Mouse (Mus musculus): ENCODE measurements at regions not wholly inside any gene's neighbourhood (a gene's known extent, or its start where the extent isn't known, plus 50 kb on each side); places are given as distances from the start of the nearest gene placed in this dataset.

DNA sequence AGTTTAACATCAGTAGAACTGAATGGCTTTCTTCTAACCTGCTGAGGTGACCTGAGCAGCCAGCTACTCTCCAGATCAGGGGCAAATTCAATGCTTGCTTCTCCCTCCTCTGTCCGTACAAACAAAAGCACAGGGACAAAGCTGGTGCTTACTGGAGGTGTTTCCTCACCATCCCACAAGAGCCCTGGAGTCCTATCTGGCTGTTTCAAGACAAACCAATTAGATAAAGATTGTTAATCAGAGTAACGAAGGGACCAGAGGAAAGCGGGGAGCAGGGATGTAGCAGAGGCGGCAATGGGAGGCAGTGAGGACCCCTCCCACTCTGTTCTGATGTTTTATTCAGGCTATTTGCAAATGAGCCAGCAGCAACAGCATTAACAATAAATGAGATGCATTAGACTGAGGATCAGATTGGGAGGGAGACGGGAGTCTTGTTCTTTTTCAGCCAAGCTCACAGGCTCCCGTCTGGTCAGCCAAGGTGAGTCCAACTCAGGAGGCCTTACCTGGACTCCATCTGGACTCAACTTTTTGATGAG, 418.0 kb upstream of the Gm6657 start:
- no peak for DNase-seq (ENCODE audit: low read depth, low spot score)

GRCm38 (mm10) chr12:77776755-77777154, 417.3 kb upstream of the Gm6657 start:
- no peak for DNase-seq (ENCODE audit: low read depth, low spot score)

GRCm38 (mm10) chr12:77780885-77781698, 412.9 kb upstream of the Gm6657 start:
- peak; percentile 88 for DNase-seq (ENCODE audit: low read depth, low spot score)

- no peak for DNase-seq (ENCODE audit: low read depth, low spot score)
These were observed 410.1 kb upstream of the Gm6657 start for GRCm38 (mm10) chr12:77783909-77784308.

DNA sequence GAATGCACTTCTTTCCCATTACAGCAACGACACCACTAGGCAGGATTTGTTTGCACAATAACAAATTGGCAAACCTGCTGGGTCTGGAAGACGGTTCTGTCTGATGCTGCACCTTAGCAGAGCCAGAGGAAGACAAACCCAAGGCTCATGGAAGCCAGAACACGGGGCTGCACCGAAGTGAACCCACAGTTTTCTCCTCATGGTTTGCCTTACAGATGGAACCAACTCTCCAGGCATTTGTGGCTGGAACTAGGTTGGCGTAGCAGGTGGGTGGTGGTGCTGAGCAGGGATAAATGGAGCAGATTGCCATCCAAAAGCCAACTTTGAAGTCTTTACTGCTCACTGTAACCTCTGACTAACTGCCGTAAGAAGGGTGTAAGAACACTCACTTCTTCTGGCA, 408.4 kb upstream of the Gm6657 start:
- peak; percentile 80 for DNase-seq (ENCODE audit: low read depth, low spot score)

DNA sequence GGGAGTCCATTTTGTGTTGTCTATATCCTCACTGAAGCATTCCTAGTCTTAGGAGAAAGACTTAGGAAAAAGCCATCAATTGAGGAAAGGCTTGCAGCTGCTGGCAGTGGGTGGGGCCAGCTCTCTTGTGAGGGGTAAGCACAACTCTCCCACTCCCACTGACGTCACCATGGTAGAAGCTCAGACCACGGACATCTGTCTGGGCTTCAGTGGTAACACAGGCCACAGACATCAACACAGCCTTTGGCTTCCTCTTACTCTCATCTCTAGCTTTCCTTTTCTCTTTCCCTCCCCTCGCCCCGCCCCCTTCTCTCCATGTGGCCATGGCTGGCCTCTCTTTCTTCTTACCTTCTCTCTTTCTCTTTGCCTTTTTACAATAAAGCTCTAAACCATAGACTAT, 407.4 kb upstream of the Gm6657 start:
- no peak for DNase-seq (ENCODE audit: low read depth, low spot score)

DNA sequence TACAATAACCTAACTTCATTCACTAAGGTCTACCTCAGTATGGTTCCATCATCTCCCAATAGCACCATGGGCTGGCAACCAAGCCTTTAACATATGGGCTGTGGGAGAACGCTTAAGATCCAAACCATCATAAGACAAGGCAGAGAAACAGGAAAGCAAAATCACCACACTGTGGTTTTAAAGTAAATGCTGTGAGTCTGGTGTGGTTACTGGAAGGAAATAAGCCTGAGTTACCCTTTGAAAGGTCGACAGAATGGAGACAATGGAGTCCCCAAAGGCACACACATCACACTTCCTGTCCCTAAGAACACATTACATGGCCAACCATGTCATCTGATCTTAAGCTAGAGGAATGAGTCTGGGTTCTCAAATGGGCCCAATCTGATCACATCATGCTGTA, 405.8 kb upstream of the Gm6657 start:
- DNase-seq (ENCODE audit: low read depth, low spot score): peak; percentile 67

DNA sequence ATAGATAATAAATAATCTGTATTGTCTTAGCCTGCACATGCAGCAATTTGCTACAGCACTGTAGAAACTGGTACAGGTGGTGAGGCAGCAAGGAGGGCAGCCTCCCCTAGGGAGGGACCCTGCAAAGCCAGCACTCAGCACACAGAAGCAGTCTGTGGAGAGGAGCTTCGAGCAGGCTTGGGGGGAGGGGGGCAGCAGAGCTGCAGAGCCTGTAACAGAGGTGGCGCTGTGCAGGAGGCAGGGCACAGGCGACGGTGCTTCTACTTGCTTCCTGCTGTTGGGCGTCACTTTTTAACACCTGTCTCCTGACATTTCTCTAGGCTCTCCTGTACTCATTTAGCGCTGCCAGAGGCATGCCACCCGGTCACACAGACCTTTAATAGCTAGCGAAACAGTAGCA, 404.6 kb upstream of the Gm6657 start:
- peak; percentile 71 for DNase-seq (ENCODE audit: low read depth, low spot score)

DNA sequence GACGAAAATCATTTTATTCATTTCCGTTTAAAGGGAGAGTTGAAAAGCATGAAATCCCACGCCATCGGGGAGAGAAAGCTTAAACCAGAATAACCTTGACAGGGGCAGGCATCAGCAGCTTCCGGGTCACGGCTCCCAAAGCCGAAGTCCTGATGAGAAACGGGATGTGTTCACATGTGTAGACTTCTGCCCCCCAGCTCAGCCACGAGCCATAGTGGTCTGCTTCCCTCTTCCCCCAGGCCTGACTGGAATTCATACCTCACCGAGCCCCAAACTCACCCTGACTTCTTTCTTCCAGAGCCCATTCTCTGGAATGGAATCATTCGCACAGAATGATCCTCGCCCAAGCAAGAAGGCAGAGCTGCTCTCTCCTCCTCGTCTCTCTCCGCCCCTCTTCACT, 404.2 kb upstream of the Gm6657 start:
- DNase-seq (ENCODE audit: low read depth, low spot score): no peak

DNA sequence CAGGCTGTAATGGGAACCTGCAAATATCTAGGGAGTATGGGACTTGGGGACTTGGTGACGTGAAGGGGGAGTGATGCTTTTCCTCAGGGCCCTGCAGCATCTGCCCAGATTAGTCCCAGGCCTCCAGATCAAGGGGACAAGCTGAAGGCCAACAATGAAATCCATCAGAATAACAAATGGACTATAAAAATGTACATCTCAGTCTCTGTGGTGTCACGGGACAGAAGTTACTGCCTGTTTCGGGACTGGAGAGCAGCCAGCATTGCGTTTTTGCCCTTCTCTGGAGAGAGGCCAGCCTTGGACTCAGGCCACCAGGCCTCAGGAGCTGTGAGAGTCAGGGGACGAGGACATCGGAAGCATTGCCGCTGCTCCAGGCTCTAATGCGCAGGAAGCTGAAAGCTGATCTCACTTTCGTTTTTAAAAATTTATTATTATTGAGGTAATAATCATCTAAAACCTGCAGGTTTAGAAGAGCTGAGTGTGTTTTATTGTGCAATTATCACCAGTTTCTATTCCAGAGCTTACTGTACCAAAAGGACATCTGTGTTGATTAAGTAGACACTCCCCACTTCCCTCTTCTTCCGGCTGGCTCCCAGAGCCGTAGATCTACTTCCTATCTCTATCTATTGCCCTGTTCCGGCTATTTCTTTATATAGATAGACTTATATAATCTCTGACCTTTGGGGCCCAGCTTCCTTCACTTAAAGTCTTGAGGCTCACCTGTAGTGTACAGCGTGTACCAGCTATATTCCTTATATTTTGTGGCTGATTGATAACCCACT, 403.0 kb upstream of the Gm6657 start:
- DNase-seq (ENCODE audit: low read depth, low spot score): peak; percentile 47

GRCm38 (mm10) chr12:77798516-77798915, 395.5 kb upstream of the Gm6657 start:
- no peak for DNase-seq (ENCODE audit: low read depth, low spot score)

DNA sequence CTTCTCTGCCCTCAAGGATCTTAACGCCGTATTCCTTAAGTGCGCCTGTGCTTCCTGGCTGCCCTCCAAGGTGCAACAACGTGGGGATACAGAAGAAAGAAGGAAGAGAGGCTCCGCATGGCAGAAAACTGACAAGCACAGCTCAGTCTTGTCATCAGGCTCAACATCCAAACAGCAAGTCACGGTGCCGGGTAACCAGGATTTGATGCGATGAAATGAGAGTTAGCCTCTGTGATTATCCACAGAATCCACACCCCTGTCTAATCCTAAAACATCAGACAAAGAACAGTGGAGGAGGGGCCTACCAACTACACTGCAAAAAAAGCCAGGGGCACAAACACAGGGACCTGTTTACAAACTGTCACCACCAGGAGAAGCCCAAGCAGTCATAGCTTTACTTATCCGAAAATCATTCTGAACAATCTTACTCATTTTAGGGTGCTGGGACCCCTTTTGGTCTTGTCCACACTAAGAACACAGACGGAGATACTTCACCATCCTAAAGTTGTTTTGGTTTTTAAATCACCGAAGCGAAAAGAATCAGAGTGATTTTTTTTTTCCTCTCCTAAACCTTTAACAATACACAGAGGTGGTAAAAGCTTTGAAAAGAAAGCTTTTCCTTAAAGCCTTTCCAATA, 394.8 kb upstream of the Gm6657 start:
- peak; percentile 9 for DNase-seq (ENCODE audit: low read depth, low spot score)

DNA sequence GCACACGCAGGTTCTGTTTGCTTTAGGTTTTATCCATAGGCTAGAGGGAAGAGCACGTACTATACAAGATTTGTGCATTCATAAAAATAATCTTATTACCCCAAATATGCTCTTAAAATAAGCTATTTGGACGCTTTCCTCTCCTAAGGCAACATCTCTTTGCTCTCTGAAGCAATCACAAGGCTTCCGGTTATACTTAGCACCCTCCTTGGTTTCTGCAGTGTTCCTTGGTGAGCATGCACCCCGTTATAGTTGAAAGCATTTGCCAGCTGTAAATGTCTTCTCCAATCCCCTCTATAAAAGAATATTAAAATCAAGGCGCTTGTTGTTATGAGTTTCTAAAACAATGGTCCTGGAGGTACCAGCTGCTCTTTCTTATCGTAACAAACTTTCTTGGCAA, 386.4 kb upstream of the Gm6657 start:
- DNase-seq (ENCODE audit: low read depth, low spot score): peak; percentile 18

DNA sequence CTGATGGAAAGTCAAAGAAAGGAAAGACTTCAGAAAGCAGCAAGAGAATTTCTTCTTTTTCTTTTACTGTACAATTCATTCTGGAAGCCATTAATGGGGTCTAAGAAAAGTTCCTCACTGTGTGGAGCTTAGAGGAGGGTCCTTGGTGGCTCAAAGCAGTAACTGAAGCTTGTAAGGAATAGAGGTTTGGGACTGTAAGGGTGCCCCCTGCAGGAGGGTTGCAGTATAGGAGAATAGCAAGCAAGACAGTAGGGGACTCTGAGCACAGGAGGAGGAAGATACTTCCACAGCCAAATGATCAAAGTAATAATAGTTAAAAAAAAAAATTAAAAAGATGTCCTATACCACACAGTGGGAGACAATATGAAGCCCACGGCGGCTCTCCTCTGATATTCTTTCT, 382.8 kb upstream of the Gm6657 start:
- DNase-seq (ENCODE audit: low read depth, low spot score): peak; percentile 48

GRCm38 (mm10) chr12:77819456-77819855, 374.6 kb upstream of the Gm6657 start:
- DNase-seq (ENCODE audit: low read depth, low spot score): no peak

DNA sequence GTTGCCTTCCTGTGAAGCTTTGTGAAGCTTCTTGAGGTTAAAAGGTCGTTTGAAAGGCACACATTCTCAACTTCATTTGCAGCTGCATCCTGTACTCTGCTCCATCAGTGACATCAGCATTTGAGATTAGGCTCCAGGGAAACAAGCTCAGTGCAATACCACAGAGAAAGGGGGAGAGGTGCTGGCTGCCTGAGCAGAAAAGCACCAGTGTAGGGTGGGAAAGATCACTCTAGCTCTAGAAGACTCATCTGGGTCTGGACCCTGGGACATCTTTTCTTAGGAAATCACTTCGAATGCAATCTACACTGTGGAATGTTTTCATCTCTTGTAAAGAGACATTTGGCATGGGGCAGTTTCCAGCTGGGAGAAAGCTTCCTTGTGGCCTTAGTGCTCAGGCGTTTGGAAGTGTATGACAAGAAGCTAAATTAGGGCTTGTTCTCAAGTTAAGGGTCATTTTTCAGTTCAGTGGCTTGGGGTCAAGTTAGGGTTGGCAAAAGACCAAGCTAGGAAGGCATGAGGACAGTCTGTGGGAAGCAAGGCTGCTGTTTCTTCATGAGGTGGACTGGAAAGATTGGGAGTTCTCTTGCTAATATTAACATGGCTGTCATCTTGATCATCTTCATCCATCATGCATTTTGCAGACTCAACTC, 370.5 kb upstream of the Gm6657 start:
- no peak for DNase-seq (ENCODE audit: low read depth, low spot score)

DNA sequence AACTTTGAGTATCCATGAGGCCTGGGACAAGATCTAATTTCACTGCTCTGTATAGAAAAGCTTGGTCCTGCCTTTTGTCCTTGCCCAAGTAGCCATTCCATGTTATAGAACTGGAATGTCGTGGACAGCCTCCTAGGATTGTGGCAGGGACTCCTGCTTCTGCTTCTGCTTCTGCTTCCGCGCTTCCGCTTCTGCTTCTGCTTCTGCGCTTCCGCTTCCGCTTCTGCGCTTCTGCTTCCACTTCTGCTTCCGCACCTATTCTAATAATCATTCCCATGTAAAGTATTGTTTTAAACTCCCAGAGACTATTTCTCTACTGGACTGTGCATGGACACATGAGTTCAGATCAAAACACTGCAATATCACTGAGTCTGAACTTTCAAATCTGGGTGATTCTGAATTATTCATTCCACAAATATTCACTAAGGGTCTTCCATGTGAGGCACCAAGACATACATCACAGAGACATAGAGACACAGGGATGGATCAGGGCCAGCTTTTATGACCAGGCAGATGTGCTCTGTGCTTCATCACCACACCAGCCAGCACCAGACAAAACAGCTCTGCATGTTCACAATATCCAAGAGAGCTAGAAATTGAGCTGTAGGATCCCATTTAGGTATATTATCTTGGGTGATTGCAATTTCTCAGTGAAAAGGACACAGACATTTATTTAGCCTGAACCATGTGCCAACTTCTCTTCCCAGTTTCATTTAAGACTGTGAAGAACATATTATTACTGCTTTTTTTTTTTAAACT, 360.5 kb upstream of the Gm6657 start:
- DNase-seq (ENCODE audit: low read depth, low spot score): peak; percentile 46

- no peak for DNase-seq (ENCODE audit: low read depth, low spot score)
These were observed 359.2 kb upstream of the Gm6657 start for GRCm38 (mm10) chr12:77834891-77835290.

GRCm38 (mm10) chr12:77836231-77836630, 357.8 kb upstream of the Gm6657 start:
- DNase-seq (ENCODE audit: low read depth, low spot score): no peak

DNA sequence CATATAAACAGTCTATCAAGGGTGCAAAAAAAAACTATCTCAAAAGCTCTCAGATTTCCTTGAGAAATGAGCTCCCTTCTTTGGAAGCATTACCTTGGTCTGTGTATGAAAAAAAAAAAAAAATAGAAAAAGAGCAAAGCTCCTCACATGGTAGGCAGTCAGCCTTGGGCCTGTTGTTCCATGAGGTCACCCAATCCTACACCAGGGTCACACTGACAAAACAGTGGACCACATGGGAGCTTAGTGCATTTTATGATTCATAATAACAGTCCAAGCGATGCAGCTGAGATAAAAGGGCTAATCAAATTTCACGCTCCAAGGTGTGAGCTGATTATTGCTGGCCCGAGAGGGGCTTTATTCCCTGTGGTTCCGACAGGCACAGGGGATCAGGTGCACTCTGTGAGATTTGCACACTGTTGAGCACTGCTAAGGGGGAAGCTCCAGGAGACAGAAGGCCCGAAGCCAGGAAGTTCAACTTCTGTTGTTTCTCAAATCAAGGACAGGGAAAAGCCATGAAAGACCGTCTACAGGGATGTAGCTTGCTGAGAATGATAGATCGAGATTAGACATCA, 352.1 kb upstream of the Gm6657 start:
- DNase-seq (ENCODE audit: low read depth, low spot score): no peak

Data from brain, adult 2 months (tissue).